Mouse (Mus musculus) lung, adult 2 months (tissue): Measurements from ENCODE around the gene Atp8a2. TPM values are rescaled to one million over a fixed set of nuclear protein-coding genes. Genes with fewer than 3 reads are reported as not detected.

Experiments
- DNase-seq: peaks from one replicate; pipeline ENCODE4 v3.0.0; 2022
- H3K4me1 ChIP-seq: fragments of 200-500 bp; 2 replicates; pipeline ENCODE4 v1.6.1; 2011; ENCODE audit warnings: low read length; ENCODE audit not compliant: control insufficient read depth, insufficient read depth
- H3K4me3 ChIP-seq: fragments of 200-500 bp; replicated peaks from 2 replicates; pipeline ENCODE3; 2011; ENCODE audit warnings: low read depth, mild to moderate bottlenecking, control low read depth, low read length; ENCODE audit errors: extremely low read depth
- CTCF ChIP-seq: fragments of 200-500 bp; IDR thresholded peaks from 2 replicates; pipeline ENCODE4 v1.5.1; 2011; ENCODE audit warnings: mild to moderate bottlenecking, low read length, control low read depth; ENCODE audit not compliant: insufficient read depth
- POLR2A ChIP-seq: fragments of 200-500 bp; IDR thresholded peaks from 2 replicates; pipeline ENCODE4 v1.6.1; 2011; ENCODE audit warnings: low read depth, mild to moderate bottlenecking, control low read depth, low read length, borderline replicate concordance; ENCODE audit errors: extremely low read depth
- WGBS: fragments of 180-500 bp; shearing (Covaris S2); methylation state at CpG from one replicate; pipeline ENCODE4 v1.1.7; 2018; 5-methylcytosine and 5-hydroxymethylcytosine counted together
- polyA plus RNA-seq: library from polyadenylated mRNA; depleted of rRNA; stranded (reverse); fragments of >200 nt; gene quantifications from 2 replicates; pipeline ENCODE4 v1.2.3, GENCODE M21; 2012

Atp8a2 gene
- polyA plus RNA-seq, 1 experiment: 0.98 TPM

GRCm38 (mm10) chr14:60058867-60059266 is 138.1 kb downstream of the Atp8a2 start:
- 42% methylated on average over 3 of the region's 3 CpGs for WGBS
- Histone ChIP-seq H3K4me1 (no peaks in the 10 kb centered on the region), H3K4me3 (no peak overlapping the region)
- DNase-seq: no peak
- TF ChIP-seq CTCF (no peak), POLR2A (no peak)

- no peak for DNase-seq
- Histone ChIP-seq H3K4me3 (no peak overlapping the region), H3K4me1 (no peaks in the 10 kb centered on the region)
- WGBS: 76% methylated on average over 4 of the region's 4 CpGs
- no peak for TF ChIP-seq POLR2A
- no peak for TF ChIP-seq CTCF
These were observed 141.7 kb downstream of the Atp8a2 start for GRCm38 (mm10) chr14:60055231-60055630.

DNA sequence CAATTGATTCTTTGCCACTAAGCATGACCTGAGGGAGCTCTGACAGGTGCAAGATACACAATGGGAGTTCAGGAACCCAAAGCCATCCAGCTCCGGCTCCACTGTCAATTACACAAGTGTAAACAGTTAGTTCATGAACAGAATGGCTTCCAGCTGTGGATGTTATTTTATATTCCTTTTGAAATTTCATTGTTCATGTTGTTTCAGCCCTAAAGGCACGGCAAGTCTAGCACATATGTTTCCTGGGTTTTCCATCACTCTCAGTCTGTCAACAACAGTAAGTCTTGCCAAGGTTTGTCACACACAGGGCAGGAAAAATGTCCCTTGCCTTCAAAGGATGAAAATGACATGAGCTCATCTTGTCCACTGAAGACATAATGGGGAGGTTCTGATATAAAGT is 166.3 kb downstream of the Atp8a2 start:
- Histone ChIP-seq H3K4me1 (no peaks in the 10 kb centered on the region), H3K4me3 (no peak overlapping the region)
- 44% methylated on average over 2 of the region's 2 CpGs for WGBS
- TF ChIP-seq CTCF (no peak), POLR2A (no peak)
- DNase-seq: no peak

GRCm38 (mm10) chr14:60027139-60027538 is 169.8 kb downstream of the Atp8a2 start:
- Histone ChIP-seq H3K4me3 (no peak overlapping the region), H3K4me1 (no peaks in the 10 kb centered on the region)
- no peak for DNase-seq
- TF ChIP-seq CTCF (no peak), POLR2A (no peak)
- WGBS: 31% methylated on average over 1 of the region's 1 CpGs

GRCm38 (mm10) chr14:60026647-60027046 is 170.3 kb downstream of the Atp8a2 start:
- peak; percentile 47 for DNase-seq
- H3K4me1 ChIP-seq: no peaks in the 10 kb centered on the region

DNA sequence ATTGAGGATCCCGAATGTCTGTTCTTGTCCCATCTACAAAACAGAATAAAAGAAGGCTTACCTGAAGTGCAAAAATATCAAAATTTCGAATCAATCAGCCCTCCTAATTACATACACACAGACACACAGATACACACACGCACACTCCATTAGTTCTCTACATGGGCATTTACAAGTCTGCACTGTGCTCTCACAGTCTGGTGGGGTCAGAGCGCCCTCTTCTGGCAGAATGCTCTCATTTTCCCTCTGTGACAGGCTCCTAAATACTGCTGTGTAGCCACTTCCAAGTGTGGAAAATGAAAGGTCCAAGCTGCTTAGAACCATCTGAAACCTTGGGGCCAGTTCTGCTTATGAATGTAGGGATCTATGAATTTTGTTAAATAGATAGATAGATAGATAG is 181.1 kb downstream of the Atp8a2 start:
- WGBS: 28% methylated on average over 4 of the region's 4 CpGs

More at GRCm38 (mm10) chr14:60026647-60027046, 170.3 kb downstream of the Atp8a2 start:
- TF ChIP-seq POLR2A (no peak), CTCF (no peak)
- H3K4me3 ChIP-seq: no peak overlapping the region
- WGBS: 43% methylated on average over 8 of the region's 8 CpGs

GRCm38 (mm10) chr14:60001801-60002200 is 195.2 kb downstream of the Atp8a2 start:
- Histone ChIP-seq H3K4me3 (no peak overlapping the region), H3K4me1 (no peaks in the 10 kb centered on the region)
- DNase-seq: no peak
- TF ChIP-seq POLR2A (no peak), CTCF (no peak)
- WGBS: 79% methylated on average over 1 of the region's 1 CpGs

More for the DNA sequence above, 181.1 kb downstream of the Atp8a2 start:
- no peak overlapping the region for H3K4me3 ChIP-seq
- H3K4me1 ChIP-seq: no peaks in the 10 kb centered on the region
- peak; percentile 46 for DNase-seq
- TF ChIP-seq POLR2A: no peak
- TF ChIP-seq CTCF: peak; percentile 78

GRCm38 (mm10) chr14:59988860-59989259 is 208.1 kb downstream of the Atp8a2 start:
- TF ChIP-seq POLR2A: no peak
- 0 out of 2 replicates have a peak, but pooled peaks have one; percentile 11 for TF ChIP-seq CTCF
- no peak overlapping the region for H3K4me3 ChIP-seq
- 49% methylated on average over 5 of the region's 5 CpGs for WGBS
- peak; percentile 3 for DNase-seq
- H3K4me1 ChIP-seq: no peaks in the 10 kb centered on the region

GRCm38 (mm10) chr14:59987975-59988374 is 209.0 kb downstream of the Atp8a2 start:
- H3K4me3 ChIP-seq: no peak overlapping the region
- 74% methylated on average over 3 of the region's 3 CpGs for WGBS
- DNase-seq: no peak

DNA sequence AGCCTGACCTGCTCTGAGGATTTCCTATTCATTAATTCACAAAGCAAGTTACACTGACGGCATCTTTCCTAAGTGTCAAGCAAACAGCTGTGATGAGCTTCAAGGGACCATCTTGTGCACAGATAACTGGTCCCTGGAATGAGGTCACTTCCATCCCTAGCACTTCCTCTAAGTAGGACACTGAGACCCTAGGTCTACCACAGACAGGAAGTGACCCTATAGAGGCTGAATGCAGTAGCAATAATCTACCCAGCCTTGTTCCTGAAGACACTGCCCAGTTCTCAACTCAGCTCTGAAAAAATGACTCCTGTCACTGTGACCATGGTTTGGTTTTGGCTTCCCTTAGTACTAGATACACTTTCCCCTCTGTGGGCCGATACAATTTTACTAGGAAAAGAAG is 219.0 kb downstream of the Atp8a2 start:
- H3K4me1 ChIP-seq: no peaks in the 10 kb centered on the region
- H3K4me3 ChIP-seq: no peak overlapping the region
- no peak for DNase-seq
- 35% methylated on average over 1 of the region's 2 CpGs for WGBS
- no peak for TF ChIP-seq POLR2A
- TF ChIP-seq CTCF: no peak

More at GRCm38 (mm10) chr14:59987975-59988374, 209.0 kb downstream of the Atp8a2 start:
- no peaks in the 10 kb centered on the region for H3K4me1 ChIP-seq
- no peak for TF ChIP-seq CTCF
- TF ChIP-seq POLR2A: no peak

DNA sequence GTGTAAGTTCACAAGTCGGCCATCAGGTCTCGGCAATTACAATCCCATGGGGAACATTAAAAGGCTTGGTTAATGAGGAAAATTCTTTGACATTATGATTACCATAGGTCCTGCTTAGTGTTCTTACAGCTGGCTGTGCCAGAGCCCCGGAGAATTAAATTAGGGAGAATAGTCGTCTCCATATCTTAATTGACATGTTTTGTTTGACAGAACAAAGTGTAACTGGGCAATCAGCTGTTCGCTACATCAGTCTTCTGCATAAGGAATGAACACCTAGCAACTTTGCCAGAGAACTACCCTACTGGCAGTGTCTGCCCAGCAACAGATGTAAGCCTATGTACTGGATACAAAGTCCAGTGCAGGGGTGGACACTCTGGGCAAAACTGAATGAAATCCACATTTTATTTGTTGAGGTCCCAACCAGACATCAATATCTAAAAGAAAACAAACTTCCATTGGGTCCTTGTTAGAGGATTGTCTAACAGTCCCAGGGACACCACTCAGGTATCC is 225.7 kb downstream of the Atp8a2 start:
- 67% methylated on average over 5 of the region's 5 CpGs for WGBS
- DNase-seq: no peak
- TF ChIP-seq CTCF: no peak
- TF ChIP-seq POLR2A: no peak
- H3K4me1 ChIP-seq: no peaks in the 10 kb centered on the region
- H3K4me3 ChIP-seq: no peak overlapping the region
